Mouse (Mus musculus) embryonic stem cell, embryonic (primary cell): ENCODE measurements around the gene Stam.
"Not testable (repeated sequence)": the region's sequence is repeated elsewhere in the genome, so short reads cannot be mapped to it uniquely, and the experiment has no call there.

Experiments used
- CTCF ChIA-PET, 4 experiments: fragments of 300-600 bp in 2 of 4; fragments of 350-600 bp in 2 of 4; sonication (Branson Sonifier 250); formaldehyde crosslinking; loops; one replicate each; lab custom pipeline; 2022; ENCODE audit warnings: inconsistent platforms in 2 of 4; lab: Charles Lee
- POLR2A ChIA-PET, 4 experiments: fragments of 300-600 bp in 2 of 4; fragments of 350-600 bp in 2 of 4; sonication (Branson Sonifier 250); formaldehyde crosslinking; loops; one replicate each; lab custom pipeline; 2022; ENCODE audit warnings: antibody characterized with exemption in 4 of 4, inconsistent platforms in 1 of 4; lab: Charles Lee

The Stam gene

GRCm38 (mm10) chr2:14078527-14078926 is 4.6 kb downstream of the Stam start:
- POLR2A ChIA-PET = interaction anchor here in 1 of 4 experiments (0.8 kb wide), 1 partner anchor 355 kb away, joined by 4 read pairs; no protein-coding TSS in a partner anchor
- CTCF ChIA-PET = not testable (repeated sequence)

DNA sequence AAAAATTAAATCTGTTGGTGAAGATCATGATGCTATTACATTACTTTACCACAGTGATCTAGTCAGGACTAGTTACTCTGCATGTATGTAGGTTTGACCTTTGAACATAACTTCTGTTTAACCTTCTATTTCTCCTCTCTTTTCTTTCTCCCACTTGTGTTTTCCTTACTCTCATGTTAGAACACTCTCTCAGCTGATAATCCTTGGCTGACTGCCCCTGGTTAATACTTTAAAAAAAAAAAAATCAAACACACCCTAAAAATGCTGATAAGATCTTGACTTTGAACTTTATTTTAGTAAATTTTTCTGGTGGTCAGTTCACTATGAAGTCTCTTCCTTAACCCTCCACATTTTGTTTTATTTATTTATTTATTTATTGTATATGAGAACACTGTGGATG is 26.6 kb downstream of the Stam start:
- ChIA-PET CTCF (no interaction called here), POLR2A (no interaction called here)

DNA sequence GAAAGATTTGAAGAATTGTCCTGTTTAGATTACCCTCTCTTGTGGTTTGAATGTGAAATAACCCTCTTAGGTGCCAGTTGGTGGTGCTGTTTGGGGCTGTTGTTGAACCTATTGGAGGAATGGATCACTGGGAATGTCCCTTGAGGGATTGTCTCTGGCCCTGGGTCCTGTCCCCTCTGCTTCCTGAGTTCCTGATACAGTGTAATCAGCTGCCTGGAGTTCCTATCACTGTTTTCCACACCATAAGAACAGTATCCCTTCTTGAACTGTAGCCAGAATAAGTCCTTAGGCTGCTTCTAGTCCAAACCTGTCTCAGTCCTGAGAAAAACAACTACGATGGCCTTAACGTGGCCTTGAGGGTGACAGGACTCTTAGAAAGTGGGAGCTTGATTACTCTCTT is 28.7 kb downstream of the Stam start:
- ChIA-PET CTCF (no interaction called here), POLR2A (interaction anchor here in 2 of 4 experiments (1.2 to 1.4 kb wide), 2 partner anchors 13 to 29 kb away, joined by 3 to 4 read pairs; partner anchors contain the start of gene Stam (in 1 of the 2))

- CTCF ChIA-PET = no interaction called here
Measured at GRCm38 (mm10) chr2:14103924-14104323, 30.0 kb downstream of the Stam start.

GRCm38 (mm10) chr2:14107673-14108072 is 33.8 kb downstream of the Stam start:
- POLR2A ChIA-PET = interaction anchor here in 1 of 4 experiments (1.1 to 1.8 kb wide), 3 partner anchors 11 to 41 kb away, joined by 3 to 5 read pairs (median 3); no protein-coding TSS in a partner anchor
- CTCF ChIA-PET = no interaction called here

More at GRCm38 (mm10) chr2:14103924-14104323, 30.0 kb downstream of the Stam start:
- POLR2A ChIA-PET = interaction anchor here in 3 of 4 experiments (0.7 to 1.4 kb wide), 4 partner anchors 11 to 327 kb away, joined by 3 to 4 read pairs (median 3); partner anchors contain the start of gene Stam (in 1 of the 3)

- CTCF ChIA-PET = no interaction called here
- POLR2A ChIA-PET = interaction anchor here in 2 of 4 experiments (1.0 to 1.1 kb wide), 2 partner anchors 8 to 10 kb away, joined by 3 to 4 read pairs; no protein-coding TSS in a partner anchor
Measured at GRCm38 (mm10) chr2:14126387-14126786, 52.5 kb downstream of the Stam start.

DNA sequence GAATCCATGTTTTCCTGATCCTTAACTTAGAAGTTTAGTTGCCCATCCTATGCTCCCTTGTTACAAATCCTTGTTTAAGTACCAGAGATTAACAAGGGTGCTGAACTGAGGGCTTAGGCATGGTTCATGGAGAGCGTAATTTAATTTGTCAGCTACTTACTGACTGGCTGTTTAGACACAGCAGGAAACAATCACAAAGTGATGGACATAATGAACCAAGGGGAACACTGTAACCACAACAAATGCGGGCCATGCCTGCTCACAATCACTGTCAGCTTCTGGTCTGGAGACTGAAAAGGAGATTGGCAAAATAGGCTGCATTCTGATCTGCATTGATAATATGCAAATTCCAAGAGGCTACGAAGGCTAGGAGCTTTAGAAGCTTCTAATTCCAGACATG is 53.7 kb downstream of the Stam start:
- POLR2A ChIA-PET = interaction anchor here in 1 of 4 experiments (0.7 kb wide), 1 partner anchor 41 kb away, joined by 3 read pairs; no protein-coding TSS in a partner anchor

GRCm38 (mm10) chr2:14130641-14131339 is 56.9 kb downstream of the Stam start:
- CTCF ChIA-PET = interaction anchor here in 1 of 4 experiments (1.2 kb wide), 1 partner anchor 164 kb away, joined by 3 read pairs; no protein-coding TSS in a partner anchor

More for the DNA sequence above, 53.7 kb downstream of the Stam start:
- CTCF ChIA-PET = no interaction called here

DNA sequence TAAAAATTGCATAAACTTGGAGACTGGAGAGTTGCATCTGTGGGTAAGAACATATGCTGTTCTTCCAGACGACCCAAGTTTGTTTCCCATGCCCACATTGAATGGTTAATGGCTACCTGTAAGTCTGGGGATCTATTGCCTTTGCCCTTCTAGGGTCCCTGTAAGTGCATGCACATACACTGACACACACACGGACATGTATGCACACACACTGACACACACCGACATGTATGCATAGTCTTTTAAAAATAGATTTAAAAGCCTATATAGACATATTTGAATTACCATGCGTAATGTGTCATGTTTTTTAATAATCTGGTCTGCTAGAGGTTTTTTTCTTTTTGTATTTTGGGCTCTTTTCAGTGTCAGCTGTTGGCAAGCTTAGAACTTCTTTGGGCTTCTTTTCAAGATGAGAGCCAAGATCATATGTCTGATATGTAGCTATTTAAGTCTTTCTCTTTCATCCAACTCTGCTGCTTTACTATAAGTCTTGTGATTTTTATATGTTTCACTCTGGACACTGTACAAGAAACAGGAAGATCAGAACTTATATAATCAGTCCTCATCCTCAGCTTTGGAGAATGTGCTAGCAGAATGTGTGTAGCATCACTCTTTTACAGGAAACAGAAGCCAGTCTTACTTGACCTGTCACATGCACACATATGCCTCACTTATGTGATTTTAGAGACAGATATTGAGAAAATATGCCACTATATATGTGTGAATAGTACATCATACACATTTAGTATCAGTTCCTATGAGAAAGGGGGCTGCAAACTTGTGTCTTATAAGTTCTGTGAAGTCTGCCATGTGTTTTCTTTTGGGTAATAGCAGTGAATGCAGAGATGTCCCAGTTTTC is 58.8 kb downstream of the Stam start:
- ChIA-PET CTCF (no interaction called here), POLR2A (no interaction called here)

More at GRCm38 (mm10) chr2:14130641-14131339, 56.9 kb downstream of the Stam start:
- POLR2A ChIA-PET = interaction anchor here in 2 of 4 experiments (0.6 to 0.7 kb wide), 2 partner anchors 9 to 452 kb away, joined by 3 to 4 read pairs; no protein-coding TSS in a partner anchor

GRCm38 (mm10) chr2:14136906-14137305 is 63.0 kb downstream of the Stam start:
- POLR2A ChIA-PET = no interaction called here
- CTCF ChIA-PET = no interaction called here

DNA sequence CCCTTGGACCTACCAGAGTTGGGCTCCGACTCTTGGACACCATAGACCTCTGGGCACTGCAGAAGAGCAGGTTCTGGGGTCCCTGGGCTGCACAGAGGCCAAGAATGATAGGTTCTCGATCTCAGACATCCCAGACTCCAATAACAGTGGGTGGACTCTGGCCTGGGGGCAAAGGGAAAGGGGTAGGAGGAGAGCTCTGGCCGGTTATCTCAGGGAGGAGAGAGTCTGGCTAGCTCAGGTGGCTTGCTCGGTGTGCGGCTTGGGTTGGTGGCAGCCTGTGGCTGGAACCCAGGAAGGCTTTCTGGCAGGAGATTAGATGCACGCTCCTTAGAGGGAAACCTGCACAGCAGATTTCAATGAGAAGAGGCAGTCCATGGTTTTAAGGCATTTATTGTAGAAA is 65.7 kb downstream of the Stam start:
- ChIA-PET POLR2A (interaction anchor here in 3 of 4 experiments (0.7 to 1.8 kb wide), 9 partner anchors 8 to 723 kb away, joined by 3 to 11 read pairs (median 3); no protein-coding TSS in a partner anchor), CTCF (no interaction called here)

DNA sequence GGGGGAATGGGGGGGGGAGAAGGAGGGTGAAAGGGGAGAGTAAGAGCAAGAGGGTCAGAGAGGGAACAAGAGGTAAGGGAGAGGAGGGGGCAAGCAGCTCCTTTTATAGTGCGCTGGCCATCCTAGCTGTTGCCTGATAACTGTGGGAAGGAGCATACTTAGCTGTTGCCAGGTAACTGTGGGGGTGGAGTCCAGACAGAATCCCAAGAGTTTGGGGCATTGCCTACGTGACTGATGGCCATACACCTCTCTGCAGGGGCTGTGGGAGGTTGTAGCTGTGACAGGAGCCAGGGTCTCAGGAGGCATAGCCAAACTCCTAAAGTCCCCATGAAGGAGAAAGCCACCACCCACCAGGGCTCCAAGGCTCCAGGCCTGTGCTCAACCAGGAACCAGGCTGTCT is 66.1 kb downstream of the Stam start:
- ChIA-PET POLR2A (interaction anchor here in 3 of 4 experiments (0.7 to 1.8 kb wide), 8 partner anchors 8 to 723 kb away, joined by 3 to 11 read pairs (median 4); no protein-coding TSS in a partner anchor), CTCF (no interaction called here)

DNA sequence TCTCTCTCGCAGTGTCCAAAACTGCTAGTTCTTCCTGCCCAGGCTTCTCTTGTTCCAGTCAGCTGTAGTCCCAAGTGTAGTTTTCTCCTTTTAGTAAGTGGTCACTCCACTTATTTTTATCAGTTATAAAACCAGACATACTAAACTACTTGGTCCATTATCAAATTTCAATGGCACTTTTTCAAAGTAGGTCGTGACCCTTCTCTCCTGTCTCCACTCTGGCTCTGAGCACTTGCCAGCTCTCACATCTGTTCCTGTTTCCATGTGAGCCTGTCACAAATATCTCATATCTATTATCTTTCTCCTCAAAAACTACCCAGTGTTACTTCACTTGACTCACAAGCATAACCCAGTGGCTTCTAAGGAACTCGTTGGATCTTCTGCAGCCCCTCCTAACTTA is 71.4 kb downstream of the Stam start:
- CTCF ChIA-PET = no interaction called here
- POLR2A ChIA-PET = interaction anchor here in 1 of 4 experiments (1.4 kb wide), 1 partner anchor 33 kb away, joined by 3 read pairs; no protein-coding TSS in a partner anchor

DNA sequence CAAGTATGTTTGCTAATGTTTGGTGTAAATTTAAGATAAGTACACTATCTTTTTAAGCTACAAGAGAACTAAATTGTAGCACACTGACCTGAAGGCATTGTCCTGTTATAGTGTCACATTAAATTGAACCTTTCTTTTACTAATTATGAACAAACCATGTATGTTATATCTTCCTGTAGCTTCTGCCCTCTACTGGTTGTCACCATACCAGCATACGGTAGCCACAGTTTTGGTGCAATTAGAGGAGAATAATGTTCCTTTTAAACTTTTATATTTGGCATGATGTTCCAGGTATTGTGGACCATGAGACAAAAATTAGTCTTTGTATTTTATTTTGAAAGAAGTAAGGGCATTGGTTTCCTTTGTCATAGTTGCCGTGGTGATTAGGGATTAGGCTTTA is 73.0 kb downstream of the Stam start:
- CTCF ChIA-PET = interaction anchor here in 1 of 4 experiments (0.5 kb wide), 1 partner anchor 589 kb away, joined by 6 read pairs; no protein-coding TSS in a partner anchor
- POLR2A ChIA-PET = interaction anchor here in 1 of 4 experiments (1.6 kb wide), 1 partner anchor 19 kb away, joined by 4 read pairs; no protein-coding TSS in a partner anchor

- POLR2A ChIA-PET = interaction anchor here in 1 of 4 experiments (0.7 to 1.4 kb wide), 2 partner anchors 13 to 108 kb away, joined by 3 to 4 read pairs; no protein-coding TSS in a partner anchor
- CTCF ChIA-PET = interaction anchor here (0.6 to 1.3 kb wide), 6 partner anchors 36 to 1471 kb away, joined by 3 to 15 read pairs (median 4); no protein-coding TSS in a partner anchor
Measured at GRCm38 (mm10) chr2:14150829-14151228, 76.9 kb downstream of the Stam start.

- CTCF ChIA-PET = no interaction called here
- POLR2A ChIA-PET = interaction anchor here in 1 of 4 experiments (1.2 to 1.4 kb wide), 2 partner anchors 9 to 14 kb away, joined by 3 read pairs; no protein-coding TSS in a partner anchor
Measured at GRCm38 (mm10) chr2:14151854-14152253, 78.0 kb downstream of the Stam start.

DNA sequence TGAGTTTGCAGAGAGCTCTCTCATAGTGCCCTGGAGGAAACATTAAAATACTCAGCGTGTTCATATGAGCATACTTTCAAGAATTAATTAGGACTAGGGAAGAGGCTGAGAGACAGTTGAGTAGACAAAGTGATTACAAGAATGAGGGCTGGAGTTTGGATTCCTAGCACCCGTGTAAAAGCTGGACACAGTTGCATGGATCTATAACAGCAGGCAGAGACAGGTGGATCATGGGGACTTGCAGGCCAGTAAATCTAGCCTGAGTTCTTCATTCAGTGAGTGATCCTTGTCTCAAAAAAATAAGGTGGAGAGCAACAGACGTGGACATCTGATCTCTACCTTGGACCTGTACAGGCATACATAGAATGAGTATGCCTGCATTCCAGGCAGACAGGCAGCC is 85.1 kb downstream of the Stam start:
- ChIA-PET POLR2A (interaction anchor here in 1 of 4 experiments (0.7 kb wide), 2 partner anchors 9 to 17 kb away, joined by 3 read pairs; no protein-coding TSS in a partner anchor), CTCF (no interaction called here)

GRCm38 (mm10) chr2:14159756-14160155 is 85.9 kb downstream of the Stam start:
- ChIA-PET CTCF (no interaction called here), POLR2A (no interaction called here)
